Mouse (Mus musculus) limb, embryonic 12.5 days (tissue): ENCODE measurements around the gene Zfp975. TPM values are rescaled to one million over a fixed set of nuclear protein-coding genes. Genes with fewer than 3 reads are reported as not detected.
"Not testable (repeated sequence)": the region's sequence is repeated elsewhere in the genome, so short reads cannot be mapped to it uniquely, and the experiment has no call there.

ENCODE experiments used
- ATAC-seq: fragments of 200-750 bp; cut with Nextera tagmentation; 2 replicates; pipeline ENCODE4 v1.8.0; 2017; ENCODE audit warnings: low read depth, moderate TSS enrichment; ENCODE audit not compliant: insufficient number of reproducible peaks, insufficient read depth, low FRiP score, low TSS enrichment
- H3K27ac ChIP-seq: fragments of 300-500 bp; sonication (generic); 2 replicates; pipeline ENCODE4 v1.5.1; 2016; ENCODE audit warnings: mild to moderate bottlenecking, moderate library complexity
- H3K27me3 ChIP-seq: fragments of 300-500 bp; sonication (generic); 2 replicates; pipeline ENCODE4 v1.6.1; 2016; ENCODE audit warnings: mild to moderate bottlenecking, moderate library complexity
- H3K36me3 ChIP-seq: fragments of 300-500 bp; sonication (generic); 2 replicates; pipeline ENCODE4 v1.6.1; 2016; ENCODE audit warnings: mild to moderate bottlenecking, moderate library complexity
- H3K4me1 ChIP-seq: fragments of 300-500 bp; sonication (generic); replicated peaks from 2 replicates; pipeline ENCODE4 v1.6.1; 2016
- H3K4me2 ChIP-seq: fragments of 300-500 bp; sonication (generic); 2 replicates; pipeline ENCODE4 v1.6.1; 2016; ENCODE audit warnings: mild to moderate bottlenecking, moderate library complexity
- H3K4me3 ChIP-seq: fragments of 300-500 bp; sonication (generic); replicated peaks from 2 replicates; pipeline ENCODE4 v1.5.1; 2016; ENCODE audit warnings: mild to moderate bottlenecking
- H3K9ac ChIP-seq: fragments of 300-500 bp; sonication (generic); replicated peaks from 2 replicates; pipeline ENCODE4 v1.6.1; 2016; ENCODE audit warnings: mild to moderate bottlenecking, moderate library complexity
- H3K9me3 ChIP-seq: fragments of 300-500 bp; sonication (generic); 2 replicates; pipeline ENCODE4 v1.6.1; 2016; ENCODE audit warnings: mild to moderate bottlenecking, moderate library complexity
- polyA plus RNA-seq: library from polyadenylated mRNA; unstranded; fragments of >200 nt; fragmentation: Nextera tagmentation; extraction: Ambion mirVana; gene quantifications from 2 replicates; pipeline ENCODE4 v1.2.1, GENCODE M21; 2016

The Zfp975 gene
- polyA plus RNA-seq, 1 experiment from 2014 or later: 10.4 TPM

DNA sequence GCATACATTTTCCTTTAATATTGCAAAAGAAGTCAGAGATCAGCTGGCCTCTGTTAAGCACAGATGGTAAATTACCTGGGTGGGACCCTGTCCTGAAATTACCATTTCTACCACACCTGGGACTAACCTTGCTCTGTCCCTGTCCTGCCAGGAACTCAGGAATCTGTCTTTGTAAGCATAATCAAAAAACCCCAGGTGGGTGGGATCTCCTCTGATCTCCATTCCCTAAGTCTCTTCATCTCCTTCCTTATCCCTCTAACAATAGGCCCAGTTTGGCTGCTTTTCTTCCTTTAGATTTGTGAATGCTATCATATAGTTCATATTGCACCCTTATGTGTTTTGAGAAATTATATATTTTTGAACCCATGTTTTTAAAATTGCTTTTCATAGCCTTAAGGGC lies 61.5 kb downstream of the Zfp975 start:
- not testable (repeated sequence) for H3K27ac ChIP-seq, H3K36me3 ChIP-seq, H3K27me3 ChIP-seq, H3K9ac ChIP-seq, H3K4me3 ChIP-seq, H3K4me2 ChIP-seq, ATAC-seq, H3K4me1 ChIP-seq
- peaks cover 53% of the 10 kb centered on the region for H3K9me3 ChIP-seq

Other genes starting within 250 kb of the Zfp975 start
- not detected in 2 replicates for gene 4933421I07Rik, start 244.6 kb downstream of the Zfp975 start, polyA plus RNA-seq
- gene Zfp141, start 187.0 kb downstream of the Zfp975 start, polyA plus RNA-seq: 14.7 and 16.5 TPM in 2 replicates
- gene Gm21028, start 114.2 kb downstream of the Zfp975 start, polyA plus RNA-seq: not detected in 2 replicates
- gene Zfp977, start 100.2 kb downstream of the Zfp975 start, polyA plus RNA-seq: 2.2 and 2.6 TPM in 2 replicates
- 4.9 and 5.5 TPM in 2 replicates for gene Zfp976, start 50.2 kb downstream of the Zfp975 start, polyA plus RNA-seq
- gene Gm17067, start 34.3 kb upstream of the Zfp975 start, polyA plus RNA-seq: not detected in 2 replicates
- gene Vmn2r62, start 100.8 kb upstream of the Zfp975 start, polyA plus RNA-seq: not detected in 2 replicates
- gene Gm2381, start 174.5 kb upstream of the Zfp975 start, polyA plus RNA-seq: not detected in 2 replicates
- gene Vmn2r63, start 241.1 kb upstream of the Zfp975 start, polyA plus RNA-seq: not detected in 2 replicates